Mouse (Mus musculus) liver, embryonic 16.5 days (tissue): ENCODE data around the gene Unc45a. TPM values are rescaled to one million over a fixed set of nuclear protein-coding genes. Genes with fewer than 3 reads are reported as not detected.
A peak's percentile ranks its signal among the peaks of the same experiment; 100 is the strongest.

Source experiments
- ATAC-seq: fragments of 200-750 bp; cut with Nextera tagmentation; 2 replicates; pipeline ENCODE4 v1.8.0; 2017; ENCODE audit warnings: low read depth, mild to moderate bottlenecking, moderate number of reproducible peaks, moderate library complexity
- H3K27ac ChIP-seq: fragments of 300-500 bp; sonication (generic); 2 replicates; pipeline ENCODE4 v1.5.1; 2014; ENCODE audit warnings: mild to moderate bottlenecking, low read length
- H3K27me3 ChIP-seq: fragments of 300-500 bp; sonication (generic); 2 replicates; pipeline ENCODE4 v1.6.1; 2014; ENCODE audit warnings: low read depth, low read length, mixed read lengths; ENCODE audit not compliant: control insufficient read depth, insufficient read depth
- H3K36me3 ChIP-seq: fragments of 300-500 bp; sonication (generic); 2 replicates; pipeline ENCODE4 v1.6.1; 2014; ENCODE audit warnings: mild to moderate bottlenecking; ENCODE audit not compliant: control insufficient read depth, insufficient read depth
- H3K4me1 ChIP-seq: fragments of 300-500 bp; sonication (generic); 2 replicates; pipeline ENCODE4 v1.6.1; 2014; ENCODE audit warnings: low read depth, low read length, mixed read lengths; ENCODE audit not compliant: control insufficient read depth
- H3K4me2 ChIP-seq: fragments of 300-500 bp; sonication (generic); 2 replicates; pipeline ENCODE4 v1.6.1; 2014; ENCODE audit warnings: low read depth, low read length, mixed read lengths
- H3K4me3 ChIP-seq: fragments of 300-500 bp; sonication (generic); 2 replicates; pipeline ENCODE4 v1.5.1; 2014; ENCODE audit warnings: low read depth, mild to moderate bottlenecking, low read length
- H3K9ac ChIP-seq: fragments of 300-500 bp; sonication (generic); 2 replicates; pipeline ENCODE4 v1.6.1; 2014; ENCODE audit warnings: low read depth, low read length
- H3K9me3 ChIP-seq: fragments of 300-500 bp; sonication (generic); replicated peaks from 2 replicates; pipeline ENCODE4 v1.6.1; 2016; ENCODE audit warnings: low read length; ENCODE audit not compliant: control insufficient read depth
- WGBS: fragments of 180-500 bp; shearing (Covaris S2); extraction: QIAGEN DNeasy Blood & Tissue Kit; methylation state at CpG from one replicate; pipeline ENCODE4 v1.1.7; 2014; ENCODE audit not compliant: insufficient replicate concordance; 5-methylcytosine and 5-hydroxymethylcytosine counted together
- polyA plus RNA-seq: library from polyadenylated mRNA; unstranded; fragments of >200 nt; fragmentation: Nextera tagmentation; extraction: Ambion mirVana; gene quantifications from 2 replicates; pipeline ENCODE4 v1.2.1, GENCODE M21; 2015

Unc45a gene
- polyA plus RNA-seq, 1 experiment from 2014 or later, result 9.3 TPM

- 71% methylated on average over 13 of the region's 13 CpGs for WGBS
- Histone ChIP-seq H3K4me2 (no peak overlapping the region), H3K9me3 (no peaks in the 10 kb centered on the region), H3K27me3 (no peaks in the 10 kb centered on the region), H3K4me1 (no peaks in the 10 kb centered on the region), H3K27ac (no peak overlapping the region), H3K36me3 (no peaks in the 10 kb centered on the region), H3K9ac (no peak overlapping the region), H3K4me3 (no peak overlapping the region)
- ATAC-seq, result no peak
These were observed 15.5 kb upstream of the Unc45a start for GRCm38 (mm10) chr7:80356351-80356750.

GRCm38 (mm10) chr7:80352920-80353319, 12.1 kb upstream of the Unc45a start:
- Histone ChIP-seq H3K4me3 (no peak overlapping the region), H3K4me2 (no peak overlapping the region), H3K4me1 (peaks cover 8% of the 10 kb centered on the region), H3K9me3 (no peaks in the 10 kb centered on the region), H3K36me3 (no peaks in the 10 kb centered on the region), H3K27me3 (no peaks in the 10 kb centered on the region), H3K9ac (no peak overlapping the region), H3K27ac (no peak overlapping the region)
- ATAC-seq, result no peak
- WGBS, result 82% methylated on average over 8 of the region's 8 CpGs

- Histone ChIP-seq H3K9ac (no peak overlapping the region), H3K4me2 (no peak overlapping the region), H3K4me1 (peaks cover 12% of the 10 kb centered on the region), H3K36me3 (no peaks in the 10 kb centered on the region), H3K9me3 (no peaks in the 10 kb centered on the region), H3K27me3 (no peaks in the 10 kb centered on the region), H3K4me3 (no peak overlapping the region), H3K27ac (no peak overlapping the region)
- 23% methylated on average over 2 of the region's 2 CpGs for WGBS
- ATAC-seq, result no peak
These were observed 10.0 kb upstream of the Unc45a start for GRCm38 (mm10) chr7:80350808-80351207.

- WGBS, result 61% methylated on average over 13 of the region's 13 CpGs
- Histone ChIP-seq H3K36me3 (no peaks in the 10 kb centered on the region), H3K9ac (no peak overlapping the region), H3K27ac (no peak overlapping the region), H3K9me3 (no peaks in the 10 kb centered on the region), H3K4me1 (peaks cover 18% of the 10 kb centered on the region), H3K4me2 (no peak overlapping the region), H3K27me3 (no peaks in the 10 kb centered on the region), H3K4me3 (no peak overlapping the region)
- no peak for ATAC-seq
These were observed 7.1 kb upstream of the Unc45a start for GRCm38 (mm10) chr7:80347670-80348586.

- no peak overlapping the region for H3K27ac ChIP-seq
- 43% methylated on average over 5 of the region's 5 CpGs for WGBS
- peaks cover 24% of the 10 kb centered on the region for H3K4me1 ChIP-seq
- H3K9me3 ChIP-seq, result no peaks in the 10 kb centered on the region
- H3K36me3 ChIP-seq, result no peaks in the 10 kb centered on the region
- no peak overlapping the region for H3K4me2 ChIP-seq
- ATAC-seq, result no peak
- no peaks in the 10 kb centered on the region for H3K27me3 ChIP-seq
- H3K4me3 ChIP-seq, result no peak overlapping the region
- no peak overlapping the region for H3K9ac ChIP-seq
These were observed 6.0 kb upstream of the Unc45a start for GRCm38 (mm10) chr7:80346830-80347229.

- no peak overlapping the region for H3K27ac ChIP-seq
- no peak overlapping the region for H3K4me2 ChIP-seq
- H3K27me3 ChIP-seq, result no peaks in the 10 kb centered on the region
- no peak overlapping the region for H3K9ac ChIP-seq
- no peaks in the 10 kb centered on the region for H3K9me3 ChIP-seq
- H3K4me3 ChIP-seq, result no peak overlapping the region
- H3K36me3 ChIP-seq, result no peaks in the 10 kb centered on the region
- H3K4me1 ChIP-seq, result peaks cover 27% of the 10 kb centered on the region
- no peak for ATAC-seq
- WGBS, result 71% methylated on average over 9 of the region's 9 CpGs
These were observed 5.4 kb upstream of the Unc45a start for GRCm38 (mm10) chr7:80346173-80346572.

- peaks cover 32% of the 10 kb centered on the region for H3K4me1 ChIP-seq
- 22% methylated on average over 19 of the region's 19 CpGs for WGBS
- H3K27ac ChIP-seq, result peak overlapping the region; percentile 51
- peak overlapping the region; percentile 68 for H3K4me3 ChIP-seq
- ATAC-seq, result no peak
- no peaks in the 10 kb centered on the region for H3K9me3 ChIP-seq
- H3K9ac ChIP-seq, result peak overlapping the region; percentile 81
- peak overlapping the region; percentile 86 for H3K4me2 ChIP-seq
- no peaks in the 10 kb centered on the region for H3K27me3 ChIP-seq
- no peaks in the 10 kb centered on the region for H3K36me3 ChIP-seq
These were observed 2.6 kb upstream of the Unc45a start for GRCm38 (mm10) chr7:80343270-80344018.

- H3K9me3 ChIP-seq, result no peaks in the 10 kb centered on the region
- no peaks in the 10 kb centered on the region for H3K27me3 ChIP-seq
- H3K27ac ChIP-seq, result peak within 1 kb of the TSS; percentile 51
- peak within 1 kb of the TSS; percentile 86 for H3K4me2 ChIP-seq
- H3K9ac ChIP-seq, result peak within 1 kb of the TSS; percentile 81
- ATAC-seq, result peak; percentile 5; the same call in 1 of the 2 replicates
- peak within 1 kb of the TSS; percentile 68 for H3K4me3 ChIP-seq
- under 1% methylated on average over 25 of the region's 25 CpGs for WGBS
- H3K36me3 ChIP-seq, result no peaks in the 10 kb centered on the region
- H3K4me1 ChIP-seq, result peaks cover 32% of the 10 kb centered on the region
These were observed 2.1 kb upstream of the Unc45a start, which contains the start of gene Hddc3 for GRCm38 (mm10) chr7:80342858-80343257. Gene Hddc3 (plus strand): TSS chr7:80343104.

GRCm38 (mm10) chr7:80341793-80342192, 988 bp upstream of the Unc45a start:
- Histone ChIP-seq H3K4me1 (peaks cover 29% of the 10 kb centered on the region), H3K27ac (no peak overlapping the region), H3K4me3 (no peak overlapping the region), H3K27me3 (no peaks in the 10 kb centered on the region), H3K9ac (no peak overlapping the region), H3K9me3 (no peaks in the 10 kb centered on the region), H3K36me3 (no peaks in the 10 kb centered on the region), H3K4me2 (no peak overlapping the region)
- no peak for ATAC-seq
- 66% methylated on average over 7 of the region's 7 CpGs for WGBS
